Mouse (Mus musculus) lung, postnatal 0 days (tissue): ENCODE data around the gene Polrmt.

Experiments used
- CTCF ChIP-seq: IDR thresholded peaks from 2 replicates; pipeline ENCODE4 v1.5.1; 2016; ENCODE audit warnings: antibody characterized with exemption, mild to moderate bottlenecking
- EP300 ChIP-seq: IDR thresholded peaks from 2 replicates; pipeline ENCODE4 v1.6.1; 2016; ENCODE audit warnings: antibody characterized with exemption, mild to moderate bottlenecking, control low read depth

DNA sequence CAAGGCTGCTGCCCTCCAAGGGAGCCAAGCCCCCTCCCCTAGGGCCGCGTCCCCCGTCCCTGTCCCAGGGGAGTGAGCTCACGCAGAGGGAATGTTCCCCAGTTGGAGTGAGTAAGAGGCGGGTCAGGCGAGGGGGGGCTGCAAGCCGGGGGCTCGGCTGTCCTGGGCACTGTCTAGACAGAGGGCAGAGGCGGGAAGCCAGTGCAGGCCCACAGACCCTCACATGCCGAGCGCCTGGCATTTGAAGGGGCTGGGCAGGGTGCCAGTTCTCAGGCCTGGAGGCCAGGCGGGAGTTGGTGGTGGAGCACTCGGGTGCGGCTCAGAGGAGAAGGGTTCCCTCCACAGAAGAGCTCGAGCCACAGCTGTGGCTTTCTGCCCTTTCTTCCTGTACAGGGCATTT is 31.6 kb upstream of the Polrmt start:
- TF ChIP-seq CTCF: no peak
- 0 out of 2 replicates have a peak, but pooled peaks have one; percentile 29 for TF ChIP-seq EP300
